Mouse (Mus musculus) testis, postnatal 14 days (tissue): ENCODE measurements around the gene Socs1.
A peak's percentile ranks its signal among the peaks of the same experiment; 100 is the strongest.

Source experiments
- DNase-seq: peaks from one replicate; pipeline ENCODE4 v3.0.0; 2021; ENCODE audit warnings: low spot score

Socs1 gene

GRCm38 (mm10) chr16:10786782-10787547 lies 1.6 kb upstream of the Socs1 start:
- no peak for DNase-seq

GRCm38 (mm10) chr16:10786288-10786687 lies 952 bp upstream of the Socs1 start:
- peak; percentile 85 for DNase-seq

GRCm38 (mm10) chr16:10784793-10785370 lies 454 bp downstream of the Socs1 start:
- peak; percentile 89 for DNase-seq

DNA sequence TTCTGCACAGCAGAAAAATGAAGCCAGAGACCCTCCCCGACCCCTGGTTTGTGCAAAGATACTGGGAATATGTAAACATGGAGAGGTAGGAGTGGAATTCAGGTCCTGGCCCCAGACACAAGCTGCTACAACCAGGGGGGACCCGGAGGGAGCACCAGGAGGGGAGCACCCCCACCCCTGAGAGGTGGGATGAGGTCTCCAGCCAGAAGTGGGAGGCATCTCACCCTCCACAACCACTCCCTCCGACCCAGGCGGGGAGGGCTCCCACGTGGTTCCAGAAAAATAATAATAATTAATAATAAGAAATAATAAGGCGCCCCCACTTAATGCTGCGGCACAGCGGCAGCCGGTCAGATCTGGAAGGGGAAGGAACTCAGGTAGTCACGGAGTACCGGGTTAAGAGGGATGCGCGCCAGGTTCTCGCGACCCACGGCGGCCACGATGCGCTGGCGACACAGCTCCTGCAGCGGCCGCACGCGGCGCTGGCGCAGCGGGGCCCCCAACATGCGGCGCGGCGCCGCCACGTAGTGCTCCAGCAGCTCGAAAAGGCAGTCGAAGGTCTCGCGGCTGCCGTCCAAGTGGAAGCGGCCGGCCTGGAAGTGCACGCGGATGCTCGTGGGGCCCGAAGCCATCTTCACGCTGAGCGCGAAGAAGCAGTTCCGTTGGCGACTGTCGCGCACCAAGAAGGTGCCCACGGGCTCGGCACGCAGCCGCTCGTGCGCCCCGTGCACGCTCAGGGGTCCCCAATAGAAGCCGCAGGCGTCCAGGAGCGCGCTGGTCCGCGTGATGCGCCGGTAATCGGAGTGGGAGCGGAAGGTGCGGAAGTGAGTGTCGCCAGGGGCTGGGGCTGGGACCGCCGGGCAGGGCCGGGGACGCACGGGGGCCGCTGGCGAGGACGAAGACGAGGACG lies 1.2 kb downstream of the Socs1 start:
- no peak for DNase-seq

DNA sequence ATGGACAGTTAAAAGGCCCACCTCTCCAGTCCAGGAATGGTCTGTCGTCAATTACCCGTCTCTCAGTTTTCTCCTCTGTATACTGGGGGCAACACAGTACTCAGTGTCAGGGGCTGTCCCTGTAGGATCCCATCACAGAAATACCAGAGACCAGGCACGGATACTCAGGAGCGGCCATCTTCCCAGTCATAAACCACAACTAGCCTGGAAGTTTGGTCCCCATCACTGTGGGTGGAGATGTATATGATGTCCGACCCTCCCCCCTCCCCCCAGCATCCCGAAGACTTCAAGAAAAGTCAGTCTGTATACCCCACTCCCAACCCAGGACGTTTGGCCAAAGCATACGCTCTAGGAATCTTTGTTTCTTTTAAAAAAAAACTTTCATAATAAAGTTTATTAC lies 1.9 kb downstream of the Socs1 start:
- no peak for DNase-seq

DNA sequence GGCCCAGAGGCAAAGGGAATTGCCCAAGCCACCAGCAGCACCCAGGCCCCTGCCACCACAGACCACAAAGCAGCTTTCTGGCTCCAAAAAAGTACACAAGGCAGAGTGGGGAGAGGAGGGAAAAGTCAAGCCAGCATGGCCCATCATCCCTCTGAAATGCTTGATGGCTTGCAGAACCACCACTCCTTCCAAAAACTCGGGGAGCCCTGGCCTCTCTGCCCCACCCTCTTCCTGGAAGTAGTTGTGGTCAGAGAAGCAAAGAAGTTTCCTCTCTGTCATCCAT lies 2.2 kb downstream of the Socs1 start:
- DNase-seq = no peak

DNA sequence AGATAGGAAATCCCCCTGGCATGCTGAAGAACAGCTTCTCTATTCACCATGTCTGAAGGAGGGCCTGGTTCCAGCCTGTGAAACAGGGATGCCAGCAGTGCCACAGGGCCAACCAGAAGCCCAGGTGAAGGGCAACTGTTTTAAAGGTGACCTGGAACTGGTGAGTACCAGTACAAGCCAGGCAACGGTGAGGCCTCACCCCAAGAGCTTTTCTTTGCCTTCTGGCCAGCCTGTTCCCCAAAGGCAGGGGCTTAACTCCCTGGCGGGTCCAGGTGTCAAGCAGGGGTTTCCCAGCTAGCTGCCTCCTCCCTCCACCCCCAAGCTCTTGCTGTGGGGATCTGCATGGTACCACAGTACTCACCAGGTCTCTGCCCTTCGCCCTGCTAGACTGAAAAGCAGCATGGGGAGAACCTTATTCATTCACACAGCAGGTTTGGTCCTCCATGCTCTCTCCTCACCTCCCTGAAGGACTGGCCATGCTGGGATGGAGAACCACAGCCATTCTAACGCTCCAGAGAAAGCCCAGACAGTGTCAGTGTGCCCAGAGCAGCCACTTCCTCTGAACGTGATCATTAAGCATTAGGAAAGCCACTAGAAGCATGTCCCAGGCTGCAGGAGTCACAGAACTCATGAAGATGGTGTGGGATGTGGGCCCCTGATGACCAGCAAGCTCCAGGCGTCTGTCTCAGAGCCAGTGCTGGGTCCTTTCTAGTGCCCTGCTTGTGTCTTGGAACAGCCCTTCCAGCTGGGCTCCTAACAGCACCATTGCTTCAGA lies 2.8 kb downstream of the Socs1 start:
- no peak for DNase-seq

- no peak for DNase-seq
Measured at GRCm38 (mm10) chr16:10781862-10782371, 3.4 kb downstream of the Socs1 start.

- no peak for DNase-seq
Measured at GRCm38 (mm10) chr16:10780631-10781120, 4.7 kb downstream of the Socs1 start.

GRCm38 (mm10) chr16:10777579-10778160 lies 7.7 kb downstream of the Socs1 start:
- DNase-seq = no peak

DNA sequence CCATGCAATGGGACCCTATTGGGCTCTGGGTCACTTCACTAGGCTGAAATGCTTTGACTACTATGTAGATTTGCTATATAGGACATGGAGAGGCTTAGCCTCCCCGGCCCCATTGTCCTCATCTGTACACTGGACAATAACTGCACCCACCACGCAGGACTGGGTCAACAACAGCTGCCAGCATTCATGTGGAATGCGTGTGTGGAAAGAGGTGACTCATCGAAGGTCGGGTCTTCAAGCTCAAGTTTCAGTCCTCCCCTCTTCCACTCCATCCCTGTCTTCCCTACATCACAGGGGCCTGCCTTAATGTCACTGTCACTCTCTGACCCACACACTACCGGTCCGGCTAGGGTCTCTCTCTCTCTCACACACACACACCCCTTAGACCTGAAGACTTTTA lies 9.0 kb downstream of the Socs1 start:
- DNase-seq = no peak

- DNase-seq = no peak
Measured at GRCm38 (mm10) chr16:10774726-10775125, 10.6 kb downstream of the Socs1 start.

- no peak for DNase-seq
Measured at GRCm38 (mm10) chr16:10773543-10773942, 11.8 kb downstream of the Socs1 start.

DNA sequence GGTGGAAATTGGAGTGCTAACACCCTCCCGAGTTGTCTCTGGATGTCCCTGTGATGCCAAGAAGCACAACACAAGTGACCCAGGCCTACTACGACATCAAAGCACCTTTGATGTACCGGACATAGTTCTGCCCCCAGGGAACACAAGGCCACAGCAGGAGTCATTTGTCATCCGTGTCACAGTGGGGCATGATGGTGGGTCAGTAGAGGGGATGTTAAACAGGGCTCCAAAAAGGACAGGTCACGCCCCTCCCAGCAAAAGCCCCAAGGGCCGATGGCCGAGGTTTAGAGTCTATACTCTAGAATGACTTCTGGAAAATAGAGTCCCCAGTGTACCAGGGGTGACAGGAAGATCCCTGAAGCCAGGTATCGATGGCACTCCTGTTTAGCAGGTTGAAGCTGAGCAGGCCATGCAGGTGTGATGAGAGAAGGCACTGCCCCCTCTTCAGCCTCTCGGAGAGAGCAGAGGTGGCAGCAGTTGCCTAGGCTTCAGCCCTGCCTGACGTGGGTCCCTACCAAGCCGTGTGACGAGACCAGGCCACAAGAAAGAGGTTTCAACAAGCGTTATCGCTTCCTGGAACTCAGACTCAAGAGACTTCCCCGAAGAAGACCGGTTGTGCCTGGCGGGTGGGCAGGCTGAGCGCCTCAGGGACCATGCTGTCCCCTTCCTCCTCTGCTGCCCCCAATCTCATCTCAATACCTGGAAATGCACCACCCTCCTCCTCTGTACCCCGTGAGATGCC lies 13.4 kb downstream of the Socs1 start:
- no peak for DNase-seq

DNA sequence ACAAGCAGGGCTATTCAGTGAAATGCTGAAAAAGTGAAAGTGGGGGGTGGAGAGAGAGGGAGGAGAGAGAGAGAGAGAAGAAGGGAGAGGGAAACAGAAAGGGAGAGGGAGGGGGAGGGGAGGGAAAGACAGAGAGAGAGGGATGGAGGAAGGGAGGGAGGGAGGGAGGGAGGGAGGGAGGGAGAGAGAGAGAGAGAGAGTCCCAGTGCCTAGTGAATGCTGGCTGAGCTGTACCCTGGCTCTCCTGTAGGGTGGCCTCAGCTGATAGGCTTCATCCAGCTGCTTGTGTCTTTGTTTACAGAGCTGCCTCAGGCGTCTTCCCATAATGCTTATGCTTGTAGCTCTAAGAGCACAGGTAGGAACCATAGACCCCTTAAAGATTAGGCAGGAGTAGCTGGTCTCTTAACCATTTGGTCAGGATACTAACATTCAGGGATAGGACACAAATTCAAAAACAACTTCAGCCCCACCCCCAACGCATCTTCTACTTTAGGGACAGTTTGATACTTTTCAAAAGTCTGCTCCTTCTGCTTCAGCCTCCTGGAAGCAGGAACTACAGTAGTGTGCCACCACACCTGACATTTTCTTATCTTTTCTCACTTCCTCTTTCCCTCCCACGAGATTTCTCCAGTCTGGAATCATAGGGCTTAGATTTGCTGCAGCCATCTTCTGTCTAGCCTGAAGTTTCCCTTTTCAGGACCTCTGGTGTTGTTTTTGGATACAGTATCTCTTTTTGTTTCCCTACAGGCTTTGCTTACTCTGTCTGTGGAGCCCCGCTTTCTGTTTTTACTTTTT lies 14.6 kb downstream of the Socs1 start:
- DNase-seq = no peak

GRCm38 (mm10) chr16:10769661-10770060 lies 15.7 kb downstream of the Socs1 start:
- DNase-seq = no peak

DNA sequence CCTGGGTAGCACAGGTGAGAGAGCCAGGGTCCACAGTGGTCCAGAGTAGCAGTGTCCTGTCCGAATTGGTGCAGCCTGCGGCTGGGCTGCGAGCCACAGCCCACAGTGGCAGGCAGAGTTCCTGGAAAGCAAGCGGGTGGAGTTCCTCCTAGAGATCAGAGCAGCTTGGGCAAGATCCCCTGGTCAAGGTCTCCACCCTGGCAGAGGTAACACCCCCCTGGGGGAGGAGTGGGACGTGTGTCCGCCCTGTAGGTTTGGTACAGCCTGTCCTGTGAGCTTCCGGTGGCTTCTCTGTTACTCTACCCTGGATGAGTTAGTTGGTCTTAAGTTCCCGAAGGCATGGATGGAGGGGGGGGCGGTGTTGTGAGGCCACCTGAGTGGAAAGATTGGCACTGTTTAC lies 16.5 kb downstream of the Socs1 start:
- no peak for DNase-seq

DNA sequence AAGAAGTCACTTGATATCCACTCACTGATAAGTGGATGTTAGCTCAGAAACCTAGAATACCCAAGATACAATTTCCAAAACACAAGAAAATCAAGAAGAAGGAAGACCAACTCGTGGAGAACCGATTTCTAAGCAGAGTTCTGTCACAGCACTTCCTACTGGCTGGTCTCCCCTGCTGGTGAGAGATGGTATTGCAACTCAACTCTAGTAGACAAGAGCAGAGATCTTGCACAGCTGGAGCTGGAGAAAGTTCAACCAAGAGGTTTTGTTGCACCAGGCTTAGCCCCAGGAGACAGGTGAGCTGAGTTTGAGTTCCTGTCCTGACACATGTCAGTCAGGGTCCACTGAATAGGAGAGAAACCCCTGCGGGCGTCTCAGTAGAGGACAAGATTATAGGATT lies 18.2 kb downstream of the Socs1 start:
- peak; percentile 67 for DNase-seq

GRCm38 (mm10) chr16:10764323-10764722 lies 21.0 kb downstream of the Socs1 start:
- DNase-seq = no peak
